Mouse (Mus musculus) adrenal gland, adult 10 weeks (tissue): Measurements from ENCODE around the gene Tpcn1. TPM values are rescaled to one million over a fixed set of nuclear protein-coding genes. Genes with fewer than 3 reads are reported as not detected.

Experiments used
- polyA plus RNA-seq: library from polyadenylated mRNA; stranded (reverse); fragments of 350-450 nt; fragmentation: Illumina TruSeq; extraction: RNeasy Lipid Tissue Mini Kit (QIAGEN cat#74804); gene quantifications from one replicate; pipeline ENCODE4 v1.2.3, GENCODE M21; 2014; ENCODE audit warnings: low read depth, low replicate concordance

The Tpcn1 gene
- 3.8 TPM for polyA plus RNA-seq

DNA sequence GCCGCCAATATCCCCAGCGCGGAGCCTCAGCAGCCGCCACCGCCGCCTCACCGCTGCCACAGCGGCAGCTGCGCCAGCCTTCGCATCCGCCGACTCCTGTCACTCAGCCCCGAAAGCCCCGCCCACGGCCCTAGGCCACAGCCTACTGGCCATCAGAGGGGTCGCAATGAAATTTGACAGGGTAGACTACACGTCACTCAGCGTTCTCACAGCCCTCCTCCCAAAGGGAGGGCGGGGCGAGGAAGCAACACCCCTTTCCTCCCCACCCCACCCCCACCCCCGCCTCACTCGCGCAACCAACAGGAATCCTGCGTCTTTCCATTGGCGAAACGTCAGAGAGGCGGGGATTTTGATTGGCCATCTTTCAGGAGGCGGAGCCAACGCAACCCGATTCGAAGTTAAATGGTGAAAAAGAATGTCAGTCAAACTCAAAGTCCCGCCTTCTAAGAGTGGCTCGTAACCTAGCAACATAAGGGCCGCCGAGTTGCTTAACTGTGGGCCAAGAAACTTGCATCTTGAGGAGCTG, at the start of gene Tpcn1, which contains the start of gene Iqcd:
TSS of gene Tpcn1 (minus strand) at position 105 of the 526 bp plus-strand sequence.
TSS of gene Iqcd (plus strand) at position 448 of the 526 bp plus-strand sequence.

DNA sequence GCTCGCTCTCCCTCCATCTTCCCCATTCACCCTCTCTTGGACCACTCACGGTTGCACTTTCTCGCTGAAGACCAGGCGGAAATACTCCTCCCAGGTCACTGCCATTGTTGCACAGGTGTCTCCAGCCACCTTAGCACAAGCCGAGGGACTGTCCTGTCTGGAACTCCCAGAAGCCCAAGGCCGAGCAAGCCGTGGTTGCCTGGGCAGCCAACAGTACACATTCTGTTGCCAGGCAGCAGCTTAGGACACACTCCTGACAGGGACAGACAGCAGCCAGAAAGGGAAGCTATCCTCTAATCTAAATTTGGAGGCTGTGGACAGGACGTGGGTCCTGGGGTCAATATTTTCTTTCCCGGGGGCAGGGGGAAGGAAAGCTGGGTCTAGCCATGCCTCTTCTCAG, 45.7 kb upstream of the Tpcn1 start, which contains the start of gene Cfap73:
TSS of gene Cfap73 (minus strand) at position 105 of the 400 bp plus-strand sequence.

DNA sequence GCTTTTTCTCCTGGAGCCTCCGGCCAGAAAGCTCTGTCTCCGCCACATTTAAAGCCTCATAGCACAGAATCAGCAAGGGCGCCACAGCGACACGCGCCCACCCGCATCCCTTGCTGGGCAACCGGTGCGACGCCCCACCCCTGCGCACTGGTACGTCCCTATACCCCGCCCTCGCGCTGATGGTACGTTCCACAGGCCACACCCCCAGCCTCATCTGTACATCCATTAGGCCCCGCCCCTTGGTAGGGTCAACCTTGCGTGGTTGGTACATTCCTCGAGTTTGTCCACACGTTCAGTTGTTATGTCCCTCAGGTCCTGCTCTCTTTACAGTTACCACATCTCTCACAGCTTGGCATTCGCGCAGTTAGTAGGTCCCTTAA, 24.0 kb upstream of the Tpcn1 start, which contains the start of the genes Rita1 and Ddx54:
TSS of gene Rita1 (minus strand) at position 148 of the 380 bp plus-strand sequence.
TSS of gene Ddx54 (plus strand) at position 298 of the 380 bp plus-strand sequence.

DNA sequence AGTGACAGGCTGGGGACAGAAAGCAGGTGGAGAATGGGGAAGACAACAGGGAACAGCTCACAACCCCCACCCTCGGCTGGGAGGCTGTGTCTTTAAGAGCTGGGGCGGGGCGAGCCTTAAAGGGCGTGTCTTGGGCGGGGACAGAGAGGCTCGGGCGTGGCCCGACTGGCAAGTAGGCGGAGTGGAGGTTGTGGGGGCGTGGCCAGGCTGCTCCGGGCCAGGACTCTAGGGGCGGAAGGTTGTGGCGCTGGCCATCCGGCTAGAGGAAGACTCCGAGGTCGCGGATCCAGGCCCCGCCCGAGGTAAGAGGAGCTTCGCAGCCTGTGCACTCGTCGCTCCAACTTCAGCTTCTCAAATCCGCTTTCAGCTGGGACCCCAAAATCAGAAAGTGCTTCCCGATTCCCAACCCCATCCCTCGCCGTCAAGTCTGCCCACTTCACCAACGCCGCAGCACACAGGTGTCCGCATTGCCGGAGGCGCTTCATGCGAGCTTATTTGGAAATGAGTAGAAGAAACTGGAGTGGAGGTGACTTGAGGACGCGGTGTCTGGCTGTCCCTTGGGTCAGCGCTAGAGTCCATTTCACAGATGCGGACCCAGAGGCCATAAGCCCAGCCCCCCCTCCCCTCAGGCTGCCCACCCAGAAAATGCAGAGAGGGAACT, 77.4 kb downstream of the Tpcn1 start, which contains the start of gene Slc8b1:
TSS of gene Slc8b1 (plus strand) at position 187 of the 661 bp plus-strand sequence.

DNA sequence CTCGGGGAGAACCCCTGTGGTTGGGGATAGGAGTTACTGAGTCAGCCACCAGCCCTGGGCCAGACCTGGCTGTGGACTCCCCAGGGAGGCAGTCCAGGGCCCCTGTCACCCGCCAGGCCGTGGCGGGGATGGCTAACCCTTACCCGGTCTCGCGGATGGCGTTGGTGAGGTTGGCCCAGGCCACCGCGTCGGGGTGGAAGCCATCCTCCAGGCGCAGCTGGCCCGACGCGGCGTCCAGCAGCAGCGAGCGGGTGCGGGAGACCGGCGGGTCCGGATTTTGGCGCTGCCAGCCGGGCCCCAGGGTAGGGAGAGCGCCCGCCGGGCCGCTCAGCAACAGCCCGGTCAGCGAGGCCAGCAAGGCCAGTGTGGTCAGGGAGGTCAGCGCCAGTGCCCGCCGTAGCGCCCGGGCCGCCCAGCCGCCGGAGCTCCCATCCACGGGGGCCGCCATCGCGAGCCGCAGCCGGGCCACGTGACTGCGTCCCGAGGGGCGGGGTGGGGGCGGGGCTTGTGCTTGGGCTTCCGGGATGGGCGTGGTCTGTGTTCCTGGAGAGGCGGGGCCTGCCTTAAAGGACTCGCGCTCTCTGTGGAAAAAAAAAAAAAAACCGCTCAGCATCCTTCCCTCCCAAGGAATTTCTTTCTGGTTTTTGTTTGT, 85.2 kb downstream of the Tpcn1 start, which contains the start of gene Plbd2:
TSS of gene Plbd2 (minus strand) at position 482 of the 652 bp plus-strand sequence.

Other genes with a start within 250 kb of the Tpcn1 start
- not detected for gene Lhx5, start 157.0 kb downstream of the Tpcn1 start, polyA plus RNA-seq
- gene Sdsl, start 115.9 kb downstream of the Tpcn1 start, polyA plus RNA-seq = not detected
- gene Sds, start 112.1 kb downstream of the Tpcn1 start, polyA plus RNA-seq = not detected
- gene Plbd2, start 85.0 kb downstream of the Tpcn1 start, polyA plus RNA-seq = 1.7 TPM
- 0.58 TPM for gene Slc8b1, start 77.5 kb downstream of the Tpcn1 start, polyA plus RNA-seq
- gene Iqcd, start 343 bp upstream of the Tpcn1 start, polyA plus RNA-seq = not detected
- gene Rita1, start 23.9 kb upstream of the Tpcn1 start, polyA plus RNA-seq = not detected
- 0.58 TPM for gene Ddx54, start 24.1 kb upstream of the Tpcn1 start, polyA plus RNA-seq
- gene Cfap73, start 45.6 kb upstream of the Tpcn1 start, polyA plus RNA-seq = not detected
- not detected for gene Rasal1, start 60.1 kb upstream of the Tpcn1 start, polyA plus RNA-seq
- 0.52 TPM for gene Dtx1, start 123.3 kb upstream of the Tpcn1 start, polyA plus RNA-seq
- gene Oas2, start 161.2 kb upstream of the Tpcn1 start, polyA plus RNA-seq = 1.2 TPM
- gene Oas3, start 189.0 kb upstream of the Tpcn1 start, polyA plus RNA-seq = 0.41 TPM
- not detected for gene Oas1e, start 206.9 kb upstream of the Tpcn1 start, polyA plus RNA-seq
- 0.99 TPM for gene Oas1c, start 223.8 kb upstream of the Tpcn1 start, polyA plus RNA-seq